Mouse (Mus musculus) midbrain, embryonic 13.5 days (tissue): ENCODE data around the gene Soga1. TPM values are rescaled to one million over a fixed set of nuclear protein-coding genes. Genes with fewer than 3 reads are reported as not detected.

Experiments
- ATAC-seq: fragments of 200-750 bp; cut with Nextera tagmentation; 2 replicates; pipeline ENCODE4 v1.8.0; 2017; ENCODE audit warnings: mild to moderate bottlenecking, moderate TSS enrichment, moderate library complexity
- H3K27ac ChIP-seq: fragments of 300-500 bp; sonication (generic); 2 replicates; pipeline ENCODE4 v1.5.1; 2015; ENCODE audit warnings: inconsistent platforms, mild to moderate bottlenecking, moderate library complexity
- H3K27me3 ChIP-seq: fragments of 300-500 bp; sonication (generic); 2 replicates; pipeline ENCODE4 v1.6.1; 2015; ENCODE audit warnings: mild to moderate bottlenecking, inconsistent platforms
- H3K36me3 ChIP-seq: fragments of 300-500 bp; sonication (generic); 2 replicates; pipeline ENCODE4 v1.6.1; 2015; ENCODE audit warnings: mild to moderate bottlenecking, inconsistent platforms
- H3K4me1 ChIP-seq: fragments of 300-500 bp; sonication (generic); replicated peaks from 2 replicates; pipeline ENCODE4 v1.6.1; 2015; ENCODE audit warnings: inconsistent platforms
- H3K4me2 ChIP-seq: fragments of 300-500 bp; sonication (generic); replicated peaks from 2 replicates; pipeline ENCODE4 v1.6.1; 2015; ENCODE audit warnings: moderate library complexity, mild to moderate bottlenecking, inconsistent platforms
- H3K4me3 ChIP-seq: fragments of 300-500 bp; sonication (generic); replicated peaks from 2 replicates; pipeline ENCODE4 v1.5.1; 2015; ENCODE audit warnings: mild to moderate bottlenecking, inconsistent platforms
- H3K9ac ChIP-seq: fragments of 300-500 bp; sonication (generic); replicated peaks from 2 replicates; pipeline ENCODE4 v1.6.1; 2015; ENCODE audit warnings: mild to moderate bottlenecking, inconsistent platforms
- H3K9me3 ChIP-seq: fragments of 300-500 bp; sonication (generic); 2 replicates; pipeline ENCODE4 v1.6.1; 2016; ENCODE audit warnings: mild to moderate bottlenecking, inconsistent platforms
- WGBS: fragments of 180-500 bp; shearing (Covaris S2); methylation state at CpG from one replicate; pipeline ENCODE4 v1.1.7; 2015; 5-methylcytosine and 5-hydroxymethylcytosine counted together
- polyA plus RNA-seq: library from polyadenylated mRNA; unstranded; fragments of >200 nt; fragmentation: Nextera tagmentation; extraction: Ambion mirVana; gene quantifications from 2 replicates; pipeline ENCODE4 v1.2.1, GENCODE M21; 2015

The Soga1 gene
- polyA plus RNA-seq, 1 experiment from 2014 or later = 6.4 TPM

- WGBS = under 1% methylated on average over 15 of the region's 15 CpGs
- H3K27ac ChIP-seq = peak overlapping the region; percentile 99
- H3K4me2 ChIP-seq = peak overlapping the region; percentile 100
- H3K36me3 ChIP-seq = peaks cover 19% of the 10 kb centered on the region
- ATAC-seq = 0 out of 2 replicates have a peak, but pooled peaks have one; percentile 0
- peak overlapping the region; percentile 98 for H3K4me3 ChIP-seq
- no peaks in the 10 kb centered on the region for H3K9me3 ChIP-seq
- H3K27me3 ChIP-seq = no peaks in the 10 kb centered on the region
- peaks cover 66% of the 10 kb centered on the region for H3K4me1 ChIP-seq
- H3K9ac ChIP-seq = peak overlapping the region; percentile 100
Measured at GRCm38 (mm10) chr2:157077641-157078058, 1.4 kb downstream of the Soga1 start.

DNA sequence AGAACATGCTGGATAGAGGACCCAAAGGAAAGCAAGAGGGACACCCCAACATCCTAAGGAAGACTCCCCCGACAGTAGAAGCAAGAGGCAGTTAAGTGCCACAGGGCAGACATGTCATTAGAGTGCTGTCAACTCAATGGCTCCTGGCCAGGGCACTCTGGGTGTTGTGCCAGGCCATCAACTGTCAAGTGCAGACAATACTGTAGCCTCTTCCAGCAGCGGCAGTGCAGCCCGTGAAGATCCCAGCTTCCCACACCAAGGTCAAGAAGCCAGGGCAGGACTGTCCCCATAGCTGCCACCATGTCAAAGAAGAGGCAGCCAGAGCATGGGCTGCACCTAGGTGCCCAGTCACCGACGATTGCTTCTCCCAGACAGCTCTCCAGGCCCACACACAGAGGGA lies 1.9 kb downstream of the Soga1 start:
- peak overlapping the region; percentile 100 for H3K9ac ChIP-seq
- peak overlapping the region; percentile 100 for H3K4me2 ChIP-seq
- 22% methylated on average over 5 of the region's 5 CpGs for WGBS
- H3K27me3 ChIP-seq = no peaks in the 10 kb centered on the region
- ATAC-seq = no peak
- H3K4me1 ChIP-seq = peaks cover 68% of the 10 kb centered on the region
- H3K27ac ChIP-seq = peak overlapping the region; percentile 99
- H3K9me3 ChIP-seq = no peaks in the 10 kb centered on the region
- peaks cover 23% of the 10 kb centered on the region for H3K36me3 ChIP-seq
- peak overlapping the region; percentile 98 for H3K4me3 ChIP-seq

- peak overlapping the region; percentile 98 for H3K4me3 ChIP-seq
- peak overlapping the region; percentile 100 for H3K4me2 ChIP-seq
- H3K9me3 ChIP-seq = no peaks in the 10 kb centered on the region
- H3K27ac ChIP-seq = no peak overlapping the region
- H3K9ac ChIP-seq = peak overlapping the region; percentile 100
- H3K27me3 ChIP-seq = no peaks in the 10 kb centered on the region
- H3K36me3 ChIP-seq = peaks cover 23% of the 10 kb centered on the region
- H3K4me1 ChIP-seq = peaks cover 70% of the 10 kb centered on the region
- 87% methylated on average over 7 of the region's 7 CpGs for WGBS
- no peak for ATAC-seq
Measured at GRCm38 (mm10) chr2:157076585-157076984, 2.5 kb downstream of the Soga1 start.

GRCm38 (mm10) chr2:157075685-157076084 lies 3.4 kb downstream of the Soga1 start:
- peak overlapping the region; percentile 100 for H3K4me2 ChIP-seq
- ATAC-seq = no peak
- peak overlapping the region; percentile 100 for H3K9ac ChIP-seq
- peak overlapping the region; percentile 98 for H3K4me3 ChIP-seq
- no peaks in the 10 kb centered on the region for H3K9me3 ChIP-seq
- H3K27me3 ChIP-seq = no peaks in the 10 kb centered on the region
- WGBS = 75% methylated on average over 3 of the region's 3 CpGs
- peaks cover 79% of the 10 kb centered on the region for H3K4me1 ChIP-seq
- no peak overlapping the region for H3K27ac ChIP-seq
- peaks cover 23% of the 10 kb centered on the region for H3K36me3 ChIP-seq

GRCm38 (mm10) chr2:157075226-157075625 lies 3.8 kb downstream of the Soga1 start:
- WGBS = 87% methylated on average over 3 of the region's 3 CpGs

DNA sequence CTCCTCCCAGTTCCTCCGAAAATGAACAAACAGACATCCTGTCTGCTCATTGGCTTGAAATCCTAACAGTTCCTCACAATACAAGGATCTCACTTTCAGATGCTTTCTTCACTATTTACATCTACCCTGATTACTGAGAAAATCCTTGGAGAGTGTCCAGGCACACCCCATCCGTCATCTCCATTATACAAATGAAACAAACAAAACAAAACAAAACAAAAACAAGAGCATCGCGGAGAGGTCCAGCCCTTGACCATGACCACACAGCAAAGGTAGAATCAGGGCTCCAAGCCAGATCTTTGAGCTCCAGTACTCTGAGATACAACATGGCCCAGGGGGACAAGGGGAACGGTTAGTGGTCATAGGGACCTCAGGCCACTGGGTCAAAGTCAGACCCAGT lies 4.3 kb downstream of the Soga1 start:
- Histone ChIP-seq H3K4me3 (0 out of 2 replicates have a peak overlapping the region, but pooled peaks have one; percentile 7), H3K27me3 (no peaks in the 10 kb centered on the region)

More at GRCm38 (mm10) chr2:157075226-157075625, 3.8 kb downstream of the Soga1 start:
- Histone ChIP-seq H3K27me3 (no peaks in the 10 kb centered on the region), H3K36me3 (peaks cover 23% of the 10 kb centered on the region), H3K9ac (peak overlapping the region; percentile 100), H3K4me1 (peaks cover 83% of the 10 kb centered on the region), H3K4me2 (peak overlapping the region; percentile 100), H3K27ac (no peak overlapping the region), H3K4me3 (peak overlapping the region; percentile 98), H3K9me3 (no peaks in the 10 kb centered on the region)
- ATAC-seq = no peak

DNA sequence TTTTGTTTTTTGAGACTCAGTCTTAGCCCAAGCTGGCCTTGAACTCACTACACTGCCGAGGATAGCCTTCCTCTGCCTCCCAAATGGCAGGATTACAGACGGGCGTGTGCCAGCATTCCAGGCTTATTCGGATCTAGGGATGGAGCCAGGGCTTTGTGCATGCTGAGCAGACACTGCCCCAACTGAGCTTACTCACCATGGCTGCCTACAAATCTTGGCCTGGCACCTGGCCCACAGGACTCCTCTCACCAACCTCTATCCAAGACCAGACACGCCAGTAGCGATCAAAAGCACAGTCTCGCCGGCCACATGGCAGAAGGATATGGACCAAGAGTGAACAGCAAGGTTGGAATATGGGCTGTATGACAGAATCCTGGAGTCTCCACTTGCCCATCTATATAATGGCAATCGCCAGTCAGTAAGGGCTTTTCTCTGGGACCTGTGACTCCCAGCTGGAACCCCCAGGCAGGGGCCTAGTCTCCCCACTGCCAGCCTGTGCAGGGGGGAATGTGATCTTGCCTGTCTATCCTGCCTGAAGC lies 4.8 kb downstream of the Soga1 start:
- H3K9ac ChIP-seq = peak overlapping the region; percentile 45
- ATAC-seq = no peak
- H3K9me3 ChIP-seq = no peaks in the 10 kb centered on the region

More for the DNA sequence above, 4.3 kb downstream of the Soga1 start:
- no peak for ATAC-seq
- H3K4me2 ChIP-seq = peak overlapping the region; percentile 100
- peaks cover 23% of the 10 kb centered on the region for H3K36me3 ChIP-seq
- peaks cover 84% of the 10 kb centered on the region for H3K4me1 ChIP-seq
- H3K27ac ChIP-seq = no peak overlapping the region
- no peaks in the 10 kb centered on the region for H3K9me3 ChIP-seq
- 79% methylated on average over 5 of the region's 5 CpGs for WGBS
- peak overlapping the region; percentile 45 for H3K9ac ChIP-seq

GRCm38 (mm10) chr2:157073378-157074052 lies 5.5 kb downstream of the Soga1 start:
- H3K27me3 ChIP-seq = no peaks in the 10 kb centered on the region
- H3K4me3 ChIP-seq = no peak overlapping the region
- H3K9ac ChIP-seq = peak overlapping the region; percentile 45; the same call in 1 of the 2 replicates
- no peak overlapping the region; the same call in 1 of the 2 replicates for H3K27ac ChIP-seq
- H3K9me3 ChIP-seq = no peaks in the 10 kb centered on the region
- H3K4me2 ChIP-seq = no peak overlapping the region
- 76% methylated on average over 9 of the region's 9 CpGs for WGBS
- H3K36me3 ChIP-seq = peaks cover 23% of the 10 kb centered on the region
- H3K4me1 ChIP-seq = peaks cover 93% of the 10 kb centered on the region
- ATAC-seq = no peak

More for the DNA sequence above, 4.8 kb downstream of the Soga1 start:
- no peaks in the 10 kb centered on the region for H3K27me3 ChIP-seq
- 72% methylated on average over 9 of the region's 9 CpGs for WGBS
- H3K36me3 ChIP-seq = peaks cover 23% of the 10 kb centered on the region
- no peak overlapping the region for H3K27ac ChIP-seq
- 0 out of 2 replicates have a peak overlapping the region, but pooled peaks have one; percentile 7 for H3K4me3 ChIP-seq
- H3K4me2 ChIP-seq = peak overlapping the region; percentile 100
- peaks cover 86% of the 10 kb centered on the region for H3K4me1 ChIP-seq

DNA sequence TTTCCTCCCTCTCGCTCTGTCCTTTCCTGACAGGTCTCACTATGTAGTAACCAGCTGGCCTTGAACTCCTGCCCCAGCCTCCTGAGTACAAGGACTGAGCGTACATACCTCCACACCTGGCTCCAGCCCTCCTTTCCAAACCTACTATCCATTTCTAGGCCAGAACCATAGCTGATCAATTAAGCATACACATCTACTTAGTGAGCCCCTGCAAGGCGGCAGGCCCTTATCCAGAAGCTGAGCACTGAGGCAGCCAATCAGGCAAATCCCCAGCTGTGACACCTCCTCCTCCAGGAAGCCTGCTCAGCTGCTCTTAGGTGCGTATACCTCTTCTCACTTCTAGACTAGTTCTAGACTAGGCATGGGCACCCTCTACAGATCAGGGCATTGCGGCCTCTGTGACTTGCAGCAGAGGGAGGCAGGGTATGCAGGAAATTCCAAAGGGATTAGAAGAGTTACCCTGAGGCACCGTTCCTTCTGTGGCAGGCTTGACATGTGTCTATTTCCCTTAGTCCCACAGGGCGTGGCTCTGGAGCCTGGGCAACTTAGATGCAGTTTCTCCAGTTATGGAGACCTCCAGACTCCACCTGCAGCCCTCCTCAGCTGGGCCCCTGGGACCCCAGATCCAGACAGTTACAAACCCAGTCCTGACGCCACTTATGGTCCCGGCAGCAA lies 6.6 kb downstream of the Soga1 start:
- no peaks in the 10 kb centered on the region for H3K27me3 ChIP-seq
- no peak overlapping the region for H3K4me3 ChIP-seq
- H3K27ac ChIP-seq = no peak overlapping the region
- peaks cover 99% of the 10 kb centered on the region for H3K4me1 ChIP-seq
- H3K9me3 ChIP-seq = no peaks in the 10 kb centered on the region
- H3K36me3 ChIP-seq = peaks cover 23% of the 10 kb centered on the region
- 75% methylated on average over 9 of the region's 9 CpGs for WGBS
- no peak overlapping the region for H3K4me2 ChIP-seq
- no peak for ATAC-seq
- no peak overlapping the region for H3K9ac ChIP-seq

DNA sequence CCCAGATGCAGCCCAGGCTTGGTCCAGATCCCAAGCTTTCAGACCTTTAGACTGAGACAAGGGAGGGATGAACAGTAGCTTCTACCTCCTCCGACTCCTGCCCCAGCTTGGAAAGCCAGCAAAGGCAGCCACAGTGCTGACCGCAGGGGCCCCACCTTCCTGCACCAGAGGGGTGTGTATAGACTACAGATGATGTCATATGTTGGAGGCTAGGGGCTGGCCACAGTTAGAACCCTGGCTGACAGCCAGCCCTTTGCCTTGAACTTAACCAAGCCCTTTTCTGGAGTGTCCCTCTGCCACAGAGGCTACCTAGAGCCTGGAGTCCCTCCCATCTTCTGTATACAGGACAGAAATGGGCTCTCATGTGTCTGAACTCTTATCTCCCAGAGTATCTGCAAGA lies 7.5 kb downstream of the Soga1 start:
- Histone ChIP-seq H3K4me3 (no peak overlapping the region), H3K36me3 (peaks cover 22% of the 10 kb centered on the region), H3K4me1 (peaks cover 99% of the 10 kb centered on the region), H3K9ac (0 out of 2 replicates have a peak overlapping the region, but pooled peaks have one; percentile 28), H3K9me3 (no peaks in the 10 kb centered on the region), H3K27me3 (no peaks in the 10 kb centered on the region), H3K27ac (no peak overlapping the region), H3K4me2 (no peak overlapping the region)
- ATAC-seq = no peak; the same call in 1 of the 2 replicates
- 80% methylated on average over 2 of the region's 2 CpGs for WGBS

DNA sequence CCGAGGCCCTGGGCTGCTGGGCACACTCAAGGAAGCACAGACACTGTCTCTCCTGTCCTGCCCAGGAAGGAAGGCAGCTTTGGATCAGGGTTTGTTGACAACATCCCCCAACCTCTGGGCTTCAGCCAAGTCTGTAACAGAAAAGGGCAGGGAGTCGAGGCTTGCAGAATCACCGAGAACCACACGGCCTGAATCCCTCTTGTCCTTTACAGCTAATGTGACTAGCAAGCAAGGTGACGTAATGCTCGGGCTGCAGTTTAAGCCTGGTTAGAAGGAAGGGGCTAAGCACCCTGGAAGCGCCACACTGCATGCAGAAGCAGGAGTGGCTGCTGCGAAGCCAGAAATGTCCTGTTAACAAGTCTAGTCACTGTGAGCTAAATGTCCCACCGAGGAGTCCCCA lies 8.7 kb downstream of the Soga1 start:
- Histone ChIP-seq H3K4me1 (peaks cover 97% of the 10 kb centered on the region), H3K9ac (peak overlapping the region; percentile 48), H3K27me3 (no peaks in the 10 kb centered on the region), H3K27ac (peak overlapping the region; percentile 71), H3K4me3 (no peak overlapping the region), H3K4me2 (0 out of 2 replicates have a peak overlapping the region, but pooled peaks have one; percentile 8), H3K9me3 (no peaks in the 10 kb centered on the region), H3K36me3 (peaks cover 16% of the 10 kb centered on the region)
- WGBS = 59% methylated on average over 9 of the region's 9 CpGs
- no peak; the same call in 1 of the 2 replicates for ATAC-seq
